Mouse (Mus musculus): ENCODE measurements around the gene Zfp334. TPM values are rescaled to one million over a fixed set of nuclear protein-coding genes. Genes with fewer than 3 reads are reported as not detected.
A peak's percentile ranks its signal among the peaks of the same experiment; 100 is the strongest.

Zfp334 gene
- 9.5 and 9.7 TPM in 2 replicates for polyA plus RNA-seq (2015; fragmentation: Nextera tagmentation; extraction: Ambion mirVana)

DNA sequence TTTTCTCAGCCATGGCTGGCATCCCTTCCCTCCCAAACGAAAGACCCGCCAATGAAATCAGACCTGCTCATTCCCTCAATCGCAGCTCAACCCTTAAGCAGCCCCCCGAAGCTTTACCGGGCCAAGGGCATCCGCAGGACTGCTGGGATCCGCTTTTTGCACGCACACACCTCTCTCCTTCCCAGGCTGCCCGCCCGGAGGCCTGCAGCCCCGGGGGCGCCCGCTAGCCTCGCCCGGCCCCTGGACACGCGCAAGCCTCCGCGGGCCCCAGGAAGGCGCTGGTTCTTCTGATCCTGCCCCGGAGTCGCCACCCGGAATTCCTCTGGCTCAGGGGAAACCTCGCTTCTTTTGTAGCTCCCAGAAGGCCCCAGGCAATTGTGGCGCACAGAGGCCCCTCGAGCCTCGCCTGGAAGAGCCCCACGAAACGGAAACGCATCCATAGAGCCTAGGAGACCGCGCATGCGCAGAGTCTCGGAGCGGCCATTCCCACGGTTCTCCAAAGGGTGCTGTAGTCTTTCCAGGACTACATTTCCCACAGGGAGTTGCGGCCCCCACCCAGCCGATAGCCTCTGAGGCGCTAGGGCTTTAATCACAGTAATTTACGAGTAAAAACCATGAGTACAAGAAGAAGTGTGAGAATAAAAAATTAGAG lies at the start of gene Zfp334:
Gene Zfp334, minus strand, starts transcription at position 416 of the 652 bp plus-strand sequence.
- no peaks in the 10 kb centered on the region for H3K27me3 ChIP-seq
- peak within 1 kb of the TSS; percentile 87 for H3K4me3 ChIP-seq
- peak within 1 kb of the TSS; percentile 75 for H3K4me2 ChIP-seq
- H3K36me3 ChIP-seq = peaks cover 40% of the 10 kb centered on the region
- peak; percentile 79 for ATAC-seq (ENCODE audit: insufficient number of reproducible peaks, insufficient read depth, low FRiP score, low TSS enrichment, low read depth)
- under 1% methylated on average over 40 of the region's 40 CpGs for WGBS
- peak within 1 kb of the TSS; percentile 86 for H3K27ac ChIP-seq
- H3K9me3 ChIP-seq = no peaks in the 10 kb centered on the region
- peaks cover 20% of the 10 kb centered on the region for H3K4me1 ChIP-seq
- peak within 1 kb of the TSS; percentile 94 for H3K9ac ChIP-seq

DNA sequence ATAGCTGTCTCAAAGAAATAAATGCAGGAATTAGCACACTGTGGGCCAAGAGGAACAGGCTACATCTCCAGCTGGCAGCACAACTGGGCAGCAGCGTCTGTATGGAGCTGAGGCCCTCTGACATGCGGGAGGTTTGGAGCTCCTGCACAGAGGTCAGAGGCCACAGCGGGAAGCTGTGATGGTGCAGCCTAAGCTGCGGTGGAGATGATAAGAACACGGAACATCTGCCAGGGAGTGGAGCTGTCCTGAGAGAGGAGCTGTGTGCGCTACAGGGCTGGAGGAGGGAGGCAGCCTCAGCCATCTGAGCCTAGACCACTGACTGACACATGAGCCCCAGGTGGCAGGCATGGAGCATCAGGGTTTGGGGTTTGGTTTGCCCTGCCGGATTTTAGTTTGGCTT lies 40.6 kb upstream of the Zfp334 start:
- Histone ChIP-seq H3K9ac (no peak overlapping the region), H3K4me3 (no peak overlapping the region), H3K9me3 (no peaks in the 10 kb centered on the region), H3K4me2 (no peak overlapping the region), H3K27me3 (no peaks in the 10 kb centered on the region), H3K4me1 (no peaks in the 10 kb centered on the region), H3K36me3 (no peaks in the 10 kb centered on the region), H3K27ac (no peak overlapping the region)
- WGBS = 44% methylated on average over 7 of the region's 7 CpGs
- no peak for ATAC-seq (ENCODE audit: insufficient number of reproducible peaks, insufficient read depth, low FRiP score, low TSS enrichment, low read depth)

GRCm38 (mm10) chr2:165420195-165420594 lies 32.1 kb upstream of the Zfp334 start:
- Histone ChIP-seq H3K9ac (no peak overlapping the region), H3K4me3 (no peak overlapping the region), H3K36me3 (no peaks in the 10 kb centered on the region), H3K27ac (0 out of 2 replicates have a peak overlapping the region, but pooled peaks have one; percentile 4), H3K27me3 (no peaks in the 10 kb centered on the region), H3K4me1 (peaks cover 35% of the 10 kb centered on the region), H3K9me3 (no peaks in the 10 kb centered on the region), H3K4me2 (no peak overlapping the region)
- ATAC-seq (ENCODE audit: insufficient number of reproducible peaks, insufficient read depth, low FRiP score, low TSS enrichment, low read depth) = no peak
- 76% methylated on average over 2 of the region's 2 CpGs for WGBS

GRCm38 (mm10) chr2:165419670-165420111 lies 31.6 kb upstream of the Zfp334 start:
- no peaks in the 10 kb centered on the region for H3K36me3 ChIP-seq
- H3K4me1 ChIP-seq = peaks cover 40% of the 10 kb centered on the region
- no peak overlapping the region for H3K4me3 ChIP-seq
- peak overlapping the region; percentile 11; the same call in 1 of the 2 replicates for H3K9ac ChIP-seq
- 61% methylated on average over 4 of the region's 4 CpGs for WGBS
- no peaks in the 10 kb centered on the region for H3K27me3 ChIP-seq
- H3K9me3 ChIP-seq = no peaks in the 10 kb centered on the region
- H3K27ac ChIP-seq = 0 out of 2 replicates have a peak overlapping the region, but pooled peaks have one; percentile 4
- no peak overlapping the region for H3K4me2 ChIP-seq
- no peak for ATAC-seq (ENCODE audit: insufficient number of reproducible peaks, insufficient read depth, low FRiP score, low TSS enrichment, low read depth)

DNA sequence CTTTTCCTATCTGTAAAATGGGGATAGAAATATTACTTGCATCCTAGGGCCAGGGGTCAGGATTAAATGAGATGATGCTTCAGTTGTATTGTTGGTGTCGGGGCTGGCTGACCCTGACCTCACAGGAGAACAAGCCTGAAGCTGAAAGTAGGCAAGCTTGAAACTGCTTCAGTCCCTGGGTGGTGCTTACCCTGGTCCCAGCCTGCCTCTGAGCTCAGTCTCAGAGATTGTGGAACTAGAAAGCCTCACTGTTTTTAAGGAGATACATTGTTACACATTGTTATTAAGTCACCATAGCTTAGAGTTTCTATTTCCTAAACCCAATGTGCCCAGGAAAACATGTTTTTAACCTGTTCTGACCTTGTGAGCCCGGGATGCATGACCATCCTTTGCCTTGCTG lies 30.5 kb upstream of the Zfp334 start:
- H3K4me3 ChIP-seq = no peak overlapping the region
- H3K36me3 ChIP-seq = no peaks in the 10 kb centered on the region
- 75% methylated on average over 2 of the region's 2 CpGs for WGBS
- H3K27ac ChIP-seq = no peak overlapping the region
- H3K9me3 ChIP-seq = no peaks in the 10 kb centered on the region
- no peak overlapping the region for H3K4me2 ChIP-seq
- no peak overlapping the region for H3K9ac ChIP-seq
- H3K27me3 ChIP-seq = no peaks in the 10 kb centered on the region
- no peak for ATAC-seq (ENCODE audit: insufficient number of reproducible peaks, insufficient read depth, low FRiP score, low TSS enrichment, low read depth)
- peaks cover 50% of the 10 kb centered on the region for H3K4me1 ChIP-seq

GRCm38 (mm10) chr2:165417291-165417690 lies 29.2 kb upstream of the Zfp334 start:
- WGBS = 53% methylated on average over 7 of the region's 7 CpGs

GRCm38 (mm10) chr2:165415795-165416194 lies 27.7 kb upstream of the Zfp334 start:
- Histone ChIP-seq H3K36me3 (no peaks in the 10 kb centered on the region), H3K27ac (peak overlapping the region; percentile 68; the same call in 1 of the 2 replicates), H3K9ac (no peak overlapping the region), H3K4me3 (no peak overlapping the region), H3K27me3 (no peaks in the 10 kb centered on the region), H3K9me3 (no peaks in the 10 kb centered on the region), H3K4me1 (peaks cover 50% of the 10 kb centered on the region), H3K4me2 (0 out of 2 replicates have a peak overlapping the region, but pooled peaks have one; percentile 11)
- WGBS = 13% methylated on average over 6 of the region's 6 CpGs
- no peak for ATAC-seq (ENCODE audit: insufficient number of reproducible peaks, insufficient read depth, low FRiP score, low TSS enrichment, low read depth)

More at GRCm38 (mm10) chr2:165417291-165417690, 29.2 kb upstream of the Zfp334 start:
- Histone ChIP-seq H3K9ac (0 out of 2 replicates have a peak overlapping the region, but pooled peaks have one; percentile 49), H3K4me3 (no peak overlapping the region), H3K9me3 (no peaks in the 10 kb centered on the region), H3K27ac (peak overlapping the region; percentile 28; the same call in 1 of the 2 replicates), H3K27me3 (no peaks in the 10 kb centered on the region), H3K36me3 (no peaks in the 10 kb centered on the region), H3K4me2 (no peak overlapping the region), H3K4me1 (peaks cover 50% of the 10 kb centered on the region)
- no peak for ATAC-seq (ENCODE audit: insufficient number of reproducible peaks, insufficient read depth, low FRiP score, low TSS enrichment, low read depth)

- peak overlapping the region; percentile 14; the same call in 1 of the 2 replicates for H3K4me2 ChIP-seq
- WGBS = 11% methylated on average over 11 of the region's 11 CpGs
- no peak for ATAC-seq (ENCODE audit: insufficient number of reproducible peaks, insufficient read depth, low FRiP score, low TSS enrichment, low read depth)
- H3K36me3 ChIP-seq = no peaks in the 10 kb centered on the region
- peaks cover 50% of the 10 kb centered on the region for H3K4me1 ChIP-seq
- peak overlapping the region; percentile 68 for H3K27ac ChIP-seq
- no peak overlapping the region for H3K9ac ChIP-seq
- H3K4me3 ChIP-seq = no peak overlapping the region
- no peaks in the 10 kb centered on the region for H3K27me3 ChIP-seq
- H3K9me3 ChIP-seq = no peaks in the 10 kb centered on the region
These were observed 27.2 kb upstream of the Zfp334 start for GRCm38 (mm10) chr2:165415141-165415721.

DNA sequence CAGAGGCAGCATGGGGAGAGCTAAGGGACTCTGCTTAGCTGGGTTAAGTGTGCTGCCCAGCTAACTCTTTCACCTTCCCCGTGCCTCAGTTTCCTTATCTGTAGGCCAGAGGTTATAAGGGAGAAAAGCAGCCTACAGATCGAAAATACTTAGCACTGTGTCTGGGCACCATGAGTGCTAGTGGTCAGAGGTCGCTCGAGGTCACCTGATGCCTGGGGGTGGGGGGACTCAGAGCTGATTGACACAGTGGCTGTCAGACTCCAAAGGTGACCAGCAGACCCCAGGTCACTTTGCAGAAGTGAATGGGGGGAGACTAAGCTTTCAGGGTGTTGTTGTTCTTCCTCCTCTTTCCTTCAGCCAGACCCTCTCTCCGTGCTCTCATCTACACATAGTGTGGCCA lies 26.3 kb upstream of the Zfp334 start:
- H3K4me3 ChIP-seq = no peak overlapping the region
- WGBS = 41% methylated on average over 5 of the region's 5 CpGs
- no peaks in the 10 kb centered on the region for H3K27me3 ChIP-seq
- ATAC-seq (ENCODE audit: insufficient number of reproducible peaks, insufficient read depth, low FRiP score, low TSS enrichment, low read depth) = no peak
- H3K36me3 ChIP-seq = no peaks in the 10 kb centered on the region
- H3K9me3 ChIP-seq = no peaks in the 10 kb centered on the region
- no peak overlapping the region for H3K4me2 ChIP-seq
- H3K27ac ChIP-seq = no peak overlapping the region
- H3K9ac ChIP-seq = no peak overlapping the region
- H3K4me1 ChIP-seq = peaks cover 43% of the 10 kb centered on the region

DNA sequence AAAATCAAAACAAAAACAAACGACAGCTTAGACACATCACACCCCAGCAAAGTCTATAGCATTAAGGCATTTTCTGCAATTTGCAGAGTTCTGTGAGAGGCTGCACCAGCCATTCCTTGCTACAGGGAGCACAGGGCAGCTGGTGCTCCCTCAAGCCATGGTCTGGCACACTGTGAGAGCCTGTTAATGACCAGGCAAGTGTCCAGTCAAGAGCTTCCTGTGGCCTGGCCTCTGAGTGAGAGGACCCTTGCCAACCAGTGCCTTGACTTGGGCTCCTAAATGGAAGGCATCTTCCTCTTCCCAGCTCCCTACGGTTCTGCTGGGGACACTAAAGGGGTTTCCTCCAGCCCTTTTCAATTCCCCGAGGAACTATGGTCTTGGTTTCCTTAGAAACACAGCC lies 25.8 kb upstream of the Zfp334 start:
- no peak for ATAC-seq (ENCODE audit: insufficient number of reproducible peaks, insufficient read depth, low FRiP score, low TSS enrichment, low read depth)
- no peaks in the 10 kb centered on the region for H3K27me3 ChIP-seq
- 32% methylated on average over 3 of the region's 3 CpGs for WGBS
- no peak overlapping the region for H3K4me2 ChIP-seq
- peaks cover 41% of the 10 kb centered on the region for H3K4me1 ChIP-seq
- H3K9me3 ChIP-seq = no peaks in the 10 kb centered on the region
- H3K9ac ChIP-seq = no peak overlapping the region
- H3K27ac ChIP-seq = no peak overlapping the region
- no peak overlapping the region for H3K4me3 ChIP-seq
- H3K36me3 ChIP-seq = no peaks in the 10 kb centered on the region

DNA sequence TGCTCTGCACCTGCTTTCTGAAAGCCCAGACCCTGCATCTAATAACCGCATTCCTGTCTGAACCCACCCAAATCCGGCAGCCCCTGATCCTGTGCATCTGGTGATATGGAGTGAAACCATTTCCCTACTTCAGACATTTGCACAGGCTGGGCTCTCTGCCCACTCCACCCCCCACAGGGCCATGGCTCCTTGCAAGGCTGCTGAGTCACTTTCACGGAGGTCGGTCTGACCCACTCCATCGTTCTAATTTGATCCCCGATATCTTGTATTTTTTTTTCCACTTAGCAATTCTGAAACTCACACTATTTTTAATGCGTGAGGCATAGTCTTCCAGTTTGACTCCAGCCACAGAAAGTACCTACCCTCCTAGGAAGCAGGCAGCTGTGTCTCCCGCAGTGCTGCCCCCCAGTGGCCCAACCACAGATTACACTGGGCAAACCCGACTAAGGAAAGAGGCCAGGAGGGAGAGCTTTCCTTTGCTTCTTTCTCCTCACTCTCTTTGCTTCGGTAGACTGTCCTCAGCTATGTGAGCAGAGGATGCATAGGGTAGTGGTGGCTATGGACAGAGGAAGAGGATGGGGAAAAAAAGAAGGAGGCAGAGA lies 19.7 kb upstream of the Zfp334 start:
- 0 out of 2 replicates have a peak, but pooled peaks cover 3% of the 10 kb centered on the region for H3K4me1 ChIP-seq
- H3K27me3 ChIP-seq = no peaks in the 10 kb centered on the region
- H3K4me3 ChIP-seq = no peak overlapping the region
- H3K4me2 ChIP-seq = no peak overlapping the region
- WGBS = 43% methylated on average over 10 of the region's 10 CpGs
- H3K27ac ChIP-seq = no peak overlapping the region
- no peak overlapping the region for H3K9ac ChIP-seq
- H3K36me3 ChIP-seq = no peaks in the 10 kb centered on the region
- no peaks in the 10 kb centered on the region for H3K9me3 ChIP-seq
- ATAC-seq (ENCODE audit: insufficient number of reproducible peaks, insufficient read depth, low FRiP score, low TSS enrichment, low read depth) = no peak

Measured in embryonic facial prominence, embryonic 13.5 days (tissue).